Mouse (Mus musculus): ENCODE measurements around the gene Ggnbp2.

DNA sequence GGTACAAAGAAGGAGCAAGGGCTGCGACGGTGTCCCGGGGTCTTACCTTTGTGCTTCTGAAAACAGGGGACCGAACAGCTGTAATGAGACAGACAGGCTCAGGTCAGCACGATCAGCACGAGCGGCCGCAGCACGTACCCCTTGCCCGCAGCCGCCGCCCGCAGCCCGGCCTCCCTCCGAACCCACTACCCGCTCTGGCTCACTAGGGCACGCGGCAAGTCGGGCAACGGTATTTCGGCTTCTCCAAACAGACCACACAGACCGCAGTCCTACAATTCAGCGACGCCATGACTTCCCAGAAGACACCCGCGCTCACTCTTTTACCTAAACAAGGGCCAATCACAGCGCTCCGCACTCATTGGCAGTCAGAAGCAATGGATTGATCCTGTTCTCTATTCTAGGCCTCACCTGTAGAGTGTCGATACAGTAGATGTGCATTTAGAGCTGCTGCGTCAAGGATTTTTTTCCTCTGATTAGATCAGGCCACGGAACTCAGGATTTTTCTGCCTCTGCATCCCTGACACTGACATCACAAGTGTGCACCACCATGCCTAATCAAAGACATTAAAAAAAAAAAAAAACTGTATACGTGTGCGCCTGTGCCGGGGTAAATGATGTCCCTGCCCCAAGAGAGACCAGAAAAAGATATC is 45.6 kb upstream of the Ggnbp2 start, which contains the start of gene Znhit3:
- no peak for TF ChIP-seq POLR2A (IDR thresholded peaks at IDR 0.05; ENCODE audit: low read depth, low read length)
- no peak for TF ChIP-seq CTCF (conservative IDR thresholded peaks at IDR 0.05; ENCODE audit: insufficient read depth, insufficient read length, low read depth, low read length)

Measured in kidney, adult 2 months (tissue).